Mouse (Mus musculus) forebrain, embryonic 16.5 days (tissue): Measurements from ENCODE around the gene Zfhx3. TPM values are rescaled to one million over a fixed set of nuclear protein-coding genes. Genes with fewer than 3 reads are reported as not detected.

ENCODE experiments used
- ATAC-seq: fragments of 200-750 bp; cut with Nextera tagmentation; 2 replicates; pipeline ENCODE4 v1.8.0; 2017; ENCODE audit warnings: mild to moderate bottlenecking, moderate library complexity
- H3K27ac ChIP-seq: fragments of 300-500 bp; sonication (generic); 2 replicates; pipeline ENCODE4 v1.5.1; 2014; ENCODE audit warnings: low read length, control low read depth
- H3K27me3 ChIP-seq: fragments of 300-500 bp; sonication (generic); replicated peaks from 2 replicates; pipeline ENCODE4 v1.6.1; 2014; ENCODE audit warnings: low read length; ENCODE audit not compliant: control insufficient read depth, insufficient read depth
- H3K36me3 ChIP-seq: fragments of 300-500 bp; sonication (generic); 2 replicates; pipeline ENCODE4 v1.6.1; 2014; ENCODE audit not compliant: control insufficient read depth, insufficient read depth
- H3K4me1 ChIP-seq: fragments of 300-500 bp; sonication (generic); replicated peaks from 2 replicates; pipeline ENCODE4 v1.6.1; 2014; ENCODE audit warnings: low read length; ENCODE audit not compliant: control insufficient read depth, insufficient read depth
- H3K4me2 ChIP-seq: fragments of 300-500 bp; sonication (generic); 2 replicates; pipeline ENCODE4 v1.6.1; 2014; ENCODE audit warnings: mild to moderate bottlenecking, low read length, control low read depth
- H3K4me3 ChIP-seq: fragments of 300-500 bp; sonication (generic); replicated peaks from 2 replicates; pipeline ENCODE4 v1.5.1; 2014; ENCODE audit warnings: mild to moderate bottlenecking, low read length, control low read depth
- H3K9ac ChIP-seq: fragments of 300-500 bp; sonication (generic); replicated peaks from 2 replicates; pipeline ENCODE4 v1.6.1; 2014; ENCODE audit warnings: low read depth, low read length, control low read depth
- H3K9me3 ChIP-seq: fragments of 300-500 bp; sonication (generic); 2 replicates; pipeline ENCODE4 v1.6.1; 2016; ENCODE audit warnings: low read length; ENCODE audit not compliant: control insufficient read depth
- WGBS: fragments of 180-500 bp; shearing (Covaris S2); extraction: QIAGEN DNeasy Blood & Tissue Kit; methylation state at CpG from one replicate; pipeline ENCODE4 v1.1.7; 2014; 5-methylcytosine and 5-hydroxymethylcytosine counted together
- polyA plus RNA-seq: library from polyadenylated mRNA; unstranded; fragments of >200 nt; fragmentation: Nextera tagmentation; extraction: Ambion mirVana; gene quantifications from 2 replicates; pipeline ENCODE4 v1.2.1, GENCODE M21; 2015

Zfhx3 gene
- polyA plus RNA-seq, 1 experiment from 2014 or later, result 14.6 TPM

- no peak for ATAC-seq
- Histone ChIP-seq H3K4me3 (no peak overlapping the region), H3K27me3 (no peaks in the 10 kb centered on the region; the same call in 1 of the 2 replicates), H3K4me2 (no peak overlapping the region), H3K27ac (no peak overlapping the region), H3K36me3 (no peaks in the 10 kb centered on the region), H3K9me3 (no peaks in the 10 kb centered on the region), H3K4me1 (peaks cover 6% of the 10 kb centered on the region), H3K9ac (no peak overlapping the region)
- WGBS, result 83% methylated on average over 3 of the region's 3 CpGs
These were observed 639.8 kb downstream of the Zfhx3 start for GRCm38 (mm10) chr8:108582251-108582650.

- no peaks in the 10 kb centered on the region for H3K9me3 ChIP-seq
- H3K4me2 ChIP-seq, result no peak overlapping the region
- no peaks in the 10 kb centered on the region; the same call in 1 of the 2 replicates for H3K27me3 ChIP-seq
- no peak overlapping the region for H3K4me3 ChIP-seq
- no peak overlapping the region for H3K9ac ChIP-seq
- no peaks in the 10 kb centered on the region for H3K36me3 ChIP-seq
- no peak for ATAC-seq
- H3K27ac ChIP-seq, result no peak overlapping the region
- H3K4me1 ChIP-seq, result peaks cover 5% of the 10 kb centered on the region
- WGBS, result 85% methylated on average over 4 of the region's 4 CpGs
These were observed 640.8 kb downstream of the Zfhx3 start for GRCm38 (mm10) chr8:108583261-108583660.

GRCm38 (mm10) chr8:108583867-108584661 lies 641.6 kb downstream of the Zfhx3 start:
- whole genome bisulfite sequencing, result 93% methylated on average over 9 of the region's 9 CpGs
- no peak overlapping the region for H3K9ac ChIP-seq
- no peaks in the 10 kb centered on the region for H3K4me1 ChIP-seq
- ATAC-seq, result no peak
- H3K27ac ChIP-seq, result no peak overlapping the region
- H3K27me3 ChIP-seq, result no peaks in the 10 kb centered on the region; the same call in 1 of the 2 replicates
- H3K9me3 ChIP-seq, result no peaks in the 10 kb centered on the region
- H3K36me3 ChIP-seq, result no peaks in the 10 kb centered on the region
- H3K4me2 ChIP-seq, result no peak overlapping the region
- H3K4me3 ChIP-seq, result no peak overlapping the region

- Histone ChIP-seq H3K4me1 (no peaks in the 10 kb centered on the region), H3K9ac (no peak overlapping the region), H3K36me3 (no peaks in the 10 kb centered on the region), H3K4me3 (no peak overlapping the region), H3K27me3 (no peaks in the 10 kb centered on the region; the same call in 1 of the 2 replicates), H3K27ac (no peak overlapping the region), H3K4me2 (no peak overlapping the region), H3K9me3 (no peaks in the 10 kb centered on the region)
- WGBS, result 87% methylated on average over 4 of the region's 4 CpGs
- no peak for ATAC-seq
These were observed 642.2 kb downstream of the Zfhx3 start for GRCm38 (mm10) chr8:108584662-108584978.

GRCm38 (mm10) chr8:108591037-108591436 lies 648.6 kb downstream of the Zfhx3 start:
- Histone ChIP-seq H3K27me3 (no peaks in the 10 kb centered on the region), H3K9ac (no peak overlapping the region), H3K27ac (no peak overlapping the region), H3K4me3 (no peak overlapping the region), H3K4me1 (peaks cover 15% of the 10 kb centered on the region), H3K36me3 (no peaks in the 10 kb centered on the region), H3K9me3 (no peaks in the 10 kb centered on the region), H3K4me2 (no peak overlapping the region)
- no peak for ATAC-seq
- WGBS, result 96% methylated on average over 7 of the region's 7 CpGs

GRCm38 (mm10) chr8:108592028-108592724 lies 649.7 kb downstream of the Zfhx3 start:
- H3K27ac ChIP-seq, result no peak overlapping the region
- H3K4me1 ChIP-seq, result peaks cover 15% of the 10 kb centered on the region
- ATAC-seq, result no peak
- H3K36me3 ChIP-seq, result no peaks in the 10 kb centered on the region
- H3K4me3 ChIP-seq, result no peak overlapping the region
- H3K4me2 ChIP-seq, result no peak overlapping the region
- no peaks in the 10 kb centered on the region for H3K9me3 ChIP-seq
- 94% methylated on average over 11 of the region's 11 CpGs for WGBS
- no peak overlapping the region for H3K9ac ChIP-seq
- no peaks in the 10 kb centered on the region for H3K27me3 ChIP-seq

- Histone ChIP-seq H3K36me3 (no peaks in the 10 kb centered on the region), H3K9me3 (no peaks in the 10 kb centered on the region), H3K4me2 (no peak overlapping the region), H3K9ac (no peak overlapping the region), H3K27ac (no peak overlapping the region), H3K4me3 (no peak overlapping the region), H3K4me1 (peaks cover 15% of the 10 kb centered on the region), H3K27me3 (no peaks in the 10 kb centered on the region)
- 71% methylated on average over 13 of the region's 13 CpGs for WGBS
- no peak for ATAC-seq
These were observed 650.6 kb downstream of the Zfhx3 start for GRCm38 (mm10) chr8:108592990-108593589.

GRCm38 (mm10) chr8:108593891-108594290 lies 651.4 kb downstream of the Zfhx3 start:
- no peak for ATAC-seq
- Histone ChIP-seq H3K9ac (no peak overlapping the region), H3K9me3 (no peaks in the 10 kb centered on the region), H3K4me3 (no peak overlapping the region), H3K27ac (no peak overlapping the region), H3K4me1 (peaks cover 15% of the 10 kb centered on the region), H3K4me2 (no peak overlapping the region), H3K27me3 (no peaks in the 10 kb centered on the region), H3K36me3 (no peaks in the 10 kb centered on the region)
- WGBS, result 35% methylated on average over 9 of the region's 9 CpGs

- no peak for ATAC-seq
- Histone ChIP-seq H3K9ac (no peak overlapping the region), H3K4me1 (peaks cover 15% of the 10 kb centered on the region), H3K27me3 (no peaks in the 10 kb centered on the region), H3K4me2 (no peak overlapping the region), H3K27ac (no peak overlapping the region), H3K4me3 (no peak overlapping the region), H3K9me3 (no peaks in the 10 kb centered on the region), H3K36me3 (no peaks in the 10 kb centered on the region)
- WGBS, result 28% methylated on average over 9 of the region's 9 CpGs
These were observed 652.1 kb downstream of the Zfhx3 start for GRCm38 (mm10) chr8:108594361-108595060.
